Mouse (Mus musculus): Measurements from ENCODE around the gene Ifitm1. TPM values are rescaled to one million over a fixed set of nuclear protein-coding genes. Genes with fewer than 3 reads are reported as not detected.

The Ifitm1 gene
- polyA plus RNA-seq, 1 experiment from 2014 or later: 20.1 TPM

- no peak overlapping the region for H3K4me3 ChIP-seq (ENCODE audit: low read depth, low read length)
- 41% methylated on average over 3 of the region's 3 CpGs for WGBS
Observed at GRCm38 (mm10) chr7:140938436-140938835, 28.6 kb upstream of the Ifitm1 start.

DNA sequence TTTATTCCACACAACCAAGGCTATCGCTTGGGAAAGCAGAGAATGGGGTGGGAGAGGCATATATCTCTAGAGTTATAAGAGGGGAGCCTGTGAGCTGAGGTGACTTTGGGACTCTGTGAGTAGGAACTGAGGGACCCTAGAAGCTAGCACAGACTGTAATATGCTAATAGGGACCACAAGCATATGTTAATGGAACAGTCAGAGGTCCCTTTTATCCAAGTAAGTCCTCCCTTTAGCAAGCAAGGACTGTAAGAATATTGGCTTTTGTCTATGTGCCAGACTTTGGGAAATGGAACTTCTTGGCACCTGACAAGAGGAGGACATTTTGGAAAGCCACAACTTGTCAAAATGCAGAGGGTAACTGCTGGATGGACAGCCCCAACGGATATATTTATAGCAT lies 28.1 kb upstream of the Ifitm1 start:
- Histone ChIP-seq H3K4me3 (ENCODE audit: low read depth, low read length) (no peak overlapping the region), H3K27me3 (ENCODE audit: control insufficient read depth, insufficient read depth, low read length) (no peaks in the 10 kb centered on the region), H3K9ac (replicated peaks; ENCODE audit: low read length) (no peak overlapping the region), H3K36me3 (replicated peaks; ENCODE audit: control insufficient read depth, insufficient read depth, low read depth, low read length) (no peaks in the 10 kb centered on the region), H3K4me2 (ENCODE audit: low read depth, low read length) (no peak overlapping the region), H3K4me1 (ENCODE audit: control insufficient read depth, insufficient read depth, low read length) (no peaks in the 10 kb centered on the region; the same call in 1 of the 2 replicates), H3K27ac (replicated peaks; ENCODE audit: low read depth, low read length) (no peak overlapping the region), H3K9me3 (replicated peaks; ENCODE audit: control insufficient read depth, low read length) (no peaks in the 10 kb centered on the region)
- ATAC-seq (replicated peaks; ENCODE audit: insufficient number of reproducible peaks, low FRiP score, low TSS enrichment, low read depth) (no peak), DNase-seq (ENCODE audit: low spot score) (no peak)
- 17% methylated on average over 2 of the region's 2 CpGs for WGBS

More at GRCm38 (mm10) chr7:140938436-140938835, 28.6 kb upstream of the Ifitm1 start:
- DNase-seq (ENCODE audit: low spot score): no peak
- no peaks in the 10 kb centered on the region for H3K27me3 ChIP-seq (ENCODE audit: control insufficient read depth, insufficient read depth, low read length)
- H3K4me1 ChIP-seq (ENCODE audit: control insufficient read depth, insufficient read depth, low read length): no peaks in the 10 kb centered on the region; the same call in 1 of the 2 replicates
- H3K36me3 ChIP-seq (replicated peaks; ENCODE audit: control insufficient read depth, insufficient read depth, low read depth, low read length): no peaks in the 10 kb centered on the region
- H3K27ac ChIP-seq (replicated peaks; ENCODE audit: low read depth, low read length): no peak overlapping the region
- ATAC-seq (replicated peaks; ENCODE audit: insufficient number of reproducible peaks, low FRiP score, low TSS enrichment, low read depth): no peak
- no peak overlapping the region for H3K9ac ChIP-seq (replicated peaks; ENCODE audit: low read length)
- no peak overlapping the region for H3K4me2 ChIP-seq (ENCODE audit: low read depth, low read length)
- no peaks in the 10 kb centered on the region for H3K9me3 ChIP-seq (replicated peaks; ENCODE audit: control insufficient read depth, low read length)

DNA sequence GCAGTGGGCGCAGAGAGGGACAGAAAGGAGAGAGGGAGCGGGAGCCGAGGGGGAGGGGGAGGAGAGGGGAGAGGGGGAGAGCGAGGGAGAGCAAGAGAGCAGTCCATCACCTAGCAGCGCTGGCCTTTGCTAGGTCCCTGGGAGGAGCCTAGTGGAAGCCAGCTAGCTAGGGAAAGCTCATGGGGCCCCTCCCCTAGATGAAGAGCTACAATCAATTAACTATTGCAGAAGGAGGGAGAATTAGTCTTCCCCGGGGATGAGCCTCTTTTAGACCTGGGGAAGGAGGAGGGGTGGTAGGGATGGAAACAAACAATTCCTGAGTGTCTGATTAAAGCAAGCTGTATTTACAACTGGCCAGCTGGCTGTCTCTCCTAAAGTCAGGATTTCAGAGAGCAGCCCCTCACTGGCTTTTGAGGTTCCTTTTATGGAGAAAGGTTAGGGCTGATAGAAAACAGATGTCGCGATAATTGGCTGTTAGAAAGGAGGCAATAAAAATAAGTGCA lies 27.3 kb upstream of the Ifitm1 start:
- Histone ChIP-seq H3K4me1 (ENCODE audit: control insufficient read depth, insufficient read depth, low read length) (no peaks in the 10 kb centered on the region; the same call in 1 of the 2 replicates), H3K4me3 (ENCODE audit: low read depth, low read length) (no peak overlapping the region), H3K9me3 (replicated peaks; ENCODE audit: control insufficient read depth, low read length) (no peaks in the 10 kb centered on the region), H3K27ac (replicated peaks; ENCODE audit: low read depth, low read length) (peak overlapping the region; percentile 38; the same call in 1 of the 2 replicates), H3K4me2 (ENCODE audit: low read depth, low read length) (0 out of 2 replicates have a peak overlapping the region, but pooled peaks have one; percentile 17), H3K36me3 (replicated peaks; ENCODE audit: control insufficient read depth, insufficient read depth, low read depth, low read length) (no peaks in the 10 kb centered on the region; the same call in 1 of the 2 replicates), H3K27me3 (ENCODE audit: control insufficient read depth, insufficient read depth, low read length) (no peaks in the 10 kb centered on the region), H3K9ac (replicated peaks; ENCODE audit: low read length) (no peak overlapping the region)
- WGBS: 3% methylated on average over 8 of the region's 8 CpGs
- peak; percentile 50 for ATAC-seq (replicated peaks; ENCODE audit: insufficient number of reproducible peaks, low FRiP score, low TSS enrichment, low read depth)
- DNase-seq (ENCODE audit: low spot score): peak; percentile 85

DNA sequence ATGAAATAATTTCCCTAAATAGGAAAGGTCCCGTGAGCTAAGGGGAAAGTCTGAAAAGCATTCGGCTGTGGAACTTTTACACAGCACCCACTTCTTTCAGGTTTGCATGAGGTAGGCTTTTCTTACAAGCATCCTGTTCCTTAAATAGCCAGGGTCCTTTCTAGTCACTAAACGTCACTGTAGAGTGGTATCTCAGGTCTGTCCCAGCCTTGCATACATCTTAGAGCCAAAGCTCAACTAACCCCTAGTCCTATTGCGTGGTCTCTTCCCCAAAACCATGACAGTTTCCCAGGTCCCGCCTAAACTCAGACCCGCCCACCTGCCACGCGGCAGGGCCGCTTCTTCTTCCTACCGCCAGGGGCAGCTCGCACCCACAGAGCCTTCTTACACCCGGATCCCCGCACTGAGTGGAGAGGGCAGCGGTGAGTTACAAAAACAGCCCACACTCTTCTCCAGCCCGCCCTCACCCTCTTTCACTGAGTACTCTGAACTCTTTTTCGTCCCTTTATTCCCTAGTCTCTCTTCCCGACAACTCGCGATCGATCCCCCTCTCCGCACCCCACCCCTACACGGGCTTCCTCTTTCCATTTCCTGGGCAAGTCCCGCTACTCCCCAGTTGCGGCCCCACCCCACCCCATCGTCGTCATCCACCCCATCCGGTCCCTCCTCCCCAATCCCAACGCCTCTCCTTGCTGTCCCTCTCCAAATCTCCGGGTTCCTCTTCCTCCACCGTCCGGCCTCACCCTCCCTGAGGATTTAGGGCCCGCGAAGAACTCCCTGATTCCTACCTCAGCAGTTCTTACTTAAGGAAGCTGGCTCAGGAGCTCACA lies 25.6 kb upstream of the Ifitm1 start, which contains the start of gene Pgghg:
TSS of gene Pgghg (plus strand) at position 170 of the 830 bp plus-strand sequence.
- Histone ChIP-seq H3K27ac (replicated peaks; ENCODE audit: low read depth, low read length) (0 out of 2 replicates have a peak within 1 kb of the TSS, but pooled peaks have one; percentile 22), H3K4me1 (ENCODE audit: control insufficient read depth, insufficient read depth, low read length) (no peaks in the 10 kb centered on the region; the same call in 1 of the 2 replicates), H3K4me3 (ENCODE audit: low read depth, low read length) (peak within 1 kb of the TSS; percentile 49), H3K9ac (replicated peaks; ENCODE audit: low read length) (peak within 1 kb of the TSS; percentile 74), H3K4me2 (ENCODE audit: low read depth, low read length) (peak within 1 kb of the TSS; percentile 64), H3K9me3 (replicated peaks; ENCODE audit: control insufficient read depth, low read length) (no peaks in the 10 kb centered on the region), H3K27me3 (ENCODE audit: control insufficient read depth, insufficient read depth, low read length) (no peaks in the 10 kb centered on the region), H3K36me3 (replicated peaks; ENCODE audit: control insufficient read depth, insufficient read depth, low read depth, low read length) (no peaks in the 10 kb centered on the region; the same call in 1 of the 2 replicates)
- 3% methylated on average over 33 of the region's 33 CpGs for WGBS
- DNase-seq (ENCODE audit: low spot score) (peak; percentile 88), ATAC-seq (replicated peaks; ENCODE audit: insufficient number of reproducible peaks, low FRiP score, low TSS enrichment, low read depth) (peak; percentile 74)

- H3K4me1 ChIP-seq (ENCODE audit: control insufficient read depth, insufficient read depth, low read length): no peaks in the 10 kb centered on the region; the same call in 1 of the 2 replicates
- 67% methylated on average over 9 of the region's 9 CpGs for WGBS
- peak overlapping the region; percentile 49 for H3K4me3 ChIP-seq (ENCODE audit: low read depth, low read length)
- H3K9me3 ChIP-seq (replicated peaks; ENCODE audit: control insufficient read depth, low read length): no peaks in the 10 kb centered on the region
- no peaks in the 10 kb centered on the region; the same call in 1 of the 2 replicates for H3K36me3 ChIP-seq (replicated peaks; ENCODE audit: control insufficient read depth, insufficient read depth, low read depth, low read length)
- ATAC-seq (replicated peaks; ENCODE audit: insufficient number of reproducible peaks, low FRiP score, low TSS enrichment, low read depth) (no peak), DNase-seq (ENCODE audit: low spot score) (no peak)
- no peak overlapping the region for H3K27ac ChIP-seq (replicated peaks; ENCODE audit: low read depth, low read length)
- H3K9ac ChIP-seq (replicated peaks; ENCODE audit: low read length): peak overlapping the region; percentile 74
- peak overlapping the region; percentile 64 for H3K4me2 ChIP-seq (ENCODE audit: low read depth, low read length)
- H3K27me3 ChIP-seq (ENCODE audit: control insufficient read depth, insufficient read depth, low read length): no peaks in the 10 kb centered on the region
Observed at GRCm38 (mm10) chr7:140942341-140942740, 24.7 kb upstream of the Ifitm1 start.

- no peak for ATAC-seq (replicated peaks; ENCODE audit: insufficient number of reproducible peaks, low FRiP score, low TSS enrichment, low read depth)
- H3K4me2 ChIP-seq (ENCODE audit: low read depth, low read length): no peak overlapping the region
Observed at GRCm38 (mm10) chr7:140942811-140943210, 24.2 kb upstream of the Ifitm1 start.

GRCm38 (mm10) chr7:140943356-140943755 lies 23.7 kb upstream of the Ifitm1 start:
- ATAC-seq (replicated peaks; ENCODE audit: insufficient number of reproducible peaks, low FRiP score, low TSS enrichment, low read depth) (no peak), DNase-seq (ENCODE audit: low spot score) (no peak)
- 88% methylated on average over 4 of the region's 4 CpGs for WGBS
- Histone ChIP-seq H3K9me3 (replicated peaks; ENCODE audit: control insufficient read depth, low read length) (no peaks in the 10 kb centered on the region), H3K27me3 (ENCODE audit: control insufficient read depth, insufficient read depth, low read length) (no peaks in the 10 kb centered on the region), H3K4me3 (ENCODE audit: low read depth, low read length) (no peak overlapping the region), H3K4me2 (ENCODE audit: low read depth, low read length) (no peak overlapping the region), H3K4me1 (ENCODE audit: control insufficient read depth, insufficient read depth, low read length) (no peaks in the 10 kb centered on the region; the same call in 1 of the 2 replicates), H3K27ac (replicated peaks; ENCODE audit: low read depth, low read length) (no peak overlapping the region), H3K36me3 (replicated peaks; ENCODE audit: control insufficient read depth, insufficient read depth, low read depth, low read length) (no peaks in the 10 kb centered on the region; the same call in 1 of the 2 replicates), H3K9ac (replicated peaks; ENCODE audit: low read length) (no peak overlapping the region)

More at GRCm38 (mm10) chr7:140942811-140943210, 24.2 kb upstream of the Ifitm1 start:
- no peak for DNase-seq (ENCODE audit: low spot score)
- Histone ChIP-seq H3K4me3 (ENCODE audit: low read depth, low read length) (no peak overlapping the region), H3K36me3 (replicated peaks; ENCODE audit: control insufficient read depth, insufficient read depth, low read depth, low read length) (no peaks in the 10 kb centered on the region; the same call in 1 of the 2 replicates), H3K27ac (replicated peaks; ENCODE audit: low read depth, low read length) (no peak overlapping the region), H3K4me1 (ENCODE audit: control insufficient read depth, insufficient read depth, low read length) (no peaks in the 10 kb centered on the region; the same call in 1 of the 2 replicates), H3K9ac (replicated peaks; ENCODE audit: low read length) (no peak overlapping the region), H3K9me3 (replicated peaks; ENCODE audit: control insufficient read depth, low read length) (no peaks in the 10 kb centered on the region), H3K27me3 (ENCODE audit: control insufficient read depth, insufficient read depth, low read length) (no peaks in the 10 kb centered on the region)
- 87% methylated on average over 10 of the region's 10 CpGs for WGBS

All from embryonic facial prominence, embryonic 11.5 days (tissue).